Mouse (Mus musculus) megakaryocyte, embryonic 14.5 days (primary cell): ENCODE measurements around the gene Adgrv1.

Experiments used
- FLI1 ChIP-seq: IDR thresholded peaks from 2 replicates; pipeline ENCODE4 v1.6.1; 2012; ENCODE audit warnings: low read length, inconsistent platforms, mixed read lengths
- GATA1 ChIP-seq: IDR thresholded peaks from 3 replicates; pipeline ENCODE4 v1.6.1; 2012; ENCODE audit warnings: mixed read lengths, low read length, inconsistent platforms, borderline replicate concordance

DNA sequence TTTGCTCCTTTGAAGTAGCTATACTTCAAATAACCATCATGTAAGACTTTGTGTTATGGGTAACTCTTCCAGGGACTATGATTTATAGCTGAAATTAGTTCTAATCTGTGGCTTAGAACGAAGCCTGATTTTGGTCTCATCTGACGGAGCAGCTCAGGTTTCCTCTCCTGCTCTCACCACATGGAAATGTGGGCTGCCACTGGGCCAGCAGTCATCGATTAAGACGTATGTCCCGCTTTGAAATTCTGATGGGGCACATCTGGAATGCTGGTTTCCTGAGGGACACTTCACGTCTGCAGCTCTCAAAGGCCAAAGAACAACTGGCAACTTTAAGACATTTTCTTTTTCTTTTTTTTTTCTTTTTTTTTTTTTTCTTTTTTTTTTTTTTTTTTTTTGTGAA lies 207.8 kb downstream of the Adgrv1 start:
- TF ChIP-seq GATA1 (no peak), FLI1 (no peak)
